14 mouse cellular contexts compared by ENCODE assay signal in genomic region chr13:42671651-42672290, GRCm38 (mm10). TPM values are rescaled to one million over a fixed set of nuclear protein-coding genes. Genes with fewer than 3 reads are reported as not detected.
DNase-seq lines count a peak whose midpoint lies in the region; ATAC-seq lines count a peak whose summit lies in the region.
"Had no signal": no experiment of that assay in that cellular context is flagged by ENCODE, and none has a peak within 500 bp of the region (broad histone marks: within the 10 kb centered on the region; RNA-seq: fewer than 3 reads in every experiment).

No protein-coding gene starts in this region.

- H3K4me3 ChIP-seq in hindbrain, embryonic 15.5 days, result no peak overlapping the region
- no peak overlapping the region for H3K4me3 ChIP-seq in hindbrain, embryonic 11.5 days (ENCODE audit: low read depth, low read length)
- H3K4me3 ChIP-seq: embryonic facial prominence, embryonic 13.5 days; megakaryocyte, embryonic 14.5 days; stomach, embryonic 15.5 days had no signal

- 0 out of 2 replicates have a peak, but pooled peaks cover 5% of the 10 kb centered on the region for H3K4me1 ChIP-seq in hindbrain, embryonic 15.5 days (replicated peaks)
- H3K4me1 ChIP-seq in hindbrain, embryonic 11.5 days (replicated peaks; ENCODE audit: control insufficient read depth, insufficient read depth, low read length), result no peaks in the 10 kb centered on the region
- H3K4me1 ChIP-seq: embryonic facial prominence, embryonic 13.5 days; megakaryocyte, embryonic 14.5 days; stomach, embryonic 15.5 days had no signal

- no peaks in the 10 kb centered on the region for H3K27me3 ChIP-seq in hindbrain, embryonic 15.5 days
- no peaks in the 10 kb centered on the region for H3K27me3 ChIP-seq in hindbrain, embryonic 11.5 days (ENCODE audit: control insufficient read depth, insufficient read depth, low read length)
- H3K27me3 ChIP-seq: embryonic facial prominence, embryonic 13.5 days; megakaryocyte, embryonic 14.5 days; stomach, embryonic 15.5 days had no signal

- no peak for DNase-seq in hindbrain, embryonic 11.5 days (ENCODE audit: low spot score)
- DNase-seq in R1 (ENCODE audit: low read depth, low spot score), result peak; percentile 6
- peak; percentile 64 for DNase-seq in cerebellum, adult 9-10 months
- DNase-seq in left cerebral cortex, postnatal 25 days (ENCODE audit: low spot score in 2 of 2), result peak; percentile 60 to 90
- no peak for DNase-seq in ovary, postnatal 10 days (ENCODE audit: low spot score)
- DNase-seq in kidney, postnatal 14 days, result no peak
- DNase-seq: gastrocnemius, postnatal 36 days; kidney, postnatal 4 days had no signal

- no peak overlapping the region for H3K27ac ChIP-seq in hindbrain, embryonic 15.5 days (replicated peaks)
- H3K27ac ChIP-seq in hindbrain, embryonic 11.5 days (ENCODE audit: low read depth, low read length), result no peak overlapping the region
- H3K27ac ChIP-seq: embryonic facial prominence, embryonic 13.5 days; stomach, embryonic 15.5 days had no signal

- no peaks in the 10 kb centered on the region for H3K9me3 ChIP-seq in hindbrain, embryonic 15.5 days
- no peaks in the 10 kb centered on the region for H3K9me3 ChIP-seq in hindbrain, embryonic 11.5 days (ENCODE audit: control insufficient read depth, low read length)
- H3K9me3 ChIP-seq: embryonic facial prominence, embryonic 13.5 days; megakaryocyte, embryonic 14.5 days; stomach, embryonic 15.5 days had no signal

- H3K9ac ChIP-seq in hindbrain, embryonic 15.5 days, result no peak overlapping the region
- H3K9ac ChIP-seq in hindbrain, embryonic 11.5 days (ENCODE audit: low read depth, low read length), result no peak overlapping the region
- H3K9ac ChIP-seq: embryonic facial prominence, embryonic 13.5 days; stomach, embryonic 15.5 days had no signal

- WGBS in hindbrain, embryonic 15.5 days, result 37% methylated on average over 10 of the region's 10 CpGs
- 62% methylated on average over 10 of the region's 10 CpGs for WGBS in hindbrain, embryonic 11.5 days

- H3K4me2 ChIP-seq in hindbrain, embryonic 15.5 days, result 0 out of 2 replicates have a peak overlapping the region, but pooled peaks have one; percentile 0
- H3K4me2 ChIP-seq in hindbrain, embryonic 11.5 days (replicated peaks; ENCODE audit: low read depth, low read length), result no peak overlapping the region
- H3K4me2 ChIP-seq: embryonic facial prominence, embryonic 13.5 days; stomach, embryonic 15.5 days had no signal

- no peaks in the 10 kb centered on the region for H3K36me3 ChIP-seq in hindbrain, embryonic 15.5 days
- H3K36me3 ChIP-seq in hindbrain, embryonic 11.5 days (ENCODE audit: control insufficient read depth, insufficient read depth, low read length), result no peaks in the 10 kb centered on the region
- H3K36me3 ChIP-seq: embryonic facial prominence, embryonic 13.5 days; stomach, embryonic 15.5 days had no signal

- intact Hi-C loops in left cerebral cortex, postnatal 25 days (cut with DNase I), result no loop called here

- no peak for ATAC-seq in hindbrain, embryonic 15.5 days (ENCODE audit: low FRiP score, low read depth)
- no peak for ATAC-seq in hindbrain, embryonic 11.5 days (ENCODE audit: low FRiP score)
- no peak for ATAC-seq in erythroblast, adult 5-6 weeks (replicated peaks; ENCODE audit: low FRiP score, poor library complexity, severe bottlenecking)
- ATAC-seq: Patski had no signal

RNA-seq across cellular contexts. Expression of gene Phactr1, which starts 8.7 kb away (rescaled TPM):
- polyA plus RNA-seq in hindbrain, embryonic 15.5 days (2015; fragmentation: Nextera tagmentation; extraction: Ambion mirVana), result 46.1 and 56.0 TPM in 2 replicates
- polyA plus RNA-seq in hindbrain, embryonic 11.5 days (2014; fragmentation: Nextera tagmentation; extraction: Ambion mirVana), result 18.7 and 19.1 TPM in 2 replicates
- total RNA-seq in left cerebral cortex, postnatal 25 days (2021), result 100 to 1,000 TPM; 536 to 585 TPM
- 1.5 TPM in 1 of 2 replicates, not detected in the other for total RNA-seq in erythroblast, adult 5-6 weeks (2015; ENCODE audit: low replicate concordance)
- total RNA-seq in erythroblast, adult 5-6 weeks (2017; ENCODE audit: low replicate concordance), result 1.3 TPM in 1 of 2 replicates, not detected in the other

Comparison
In these comparisons a context has a peak if more than half of its experiments do, and no peak if none do; other contexts are left out.
1. DNase-seq: peak in R1 (single experiment), cerebellum, adult 9-10 months (single experiment) and left cerebral cortex, postnatal 25 days (2 of 2); none in hindbrain, embryonic 11.5 days (single experiment), ovary, postnatal 10 days (single experiment) and kidney, postnatal 14 days (single experiment).
2. RNA of gene Phactr1, which starts 8.7 kb away (total RNA-seq): 536 to 585 TPM in left cerebral cortex, postnatal 25 days; 1.3 to 1.5 TPM in erythroblast, adult 5-6 weeks; every median in the first group is over 100 times any median in the second.